Mouse (Mus musculus) stomach, postnatal 0 days (tissue): ENCODE measurements around the gene Mfn1. TPM values are rescaled to one million over a fixed set of nuclear protein-coding genes. Genes with fewer than 3 reads are reported as not detected.

ENCODE experiments used
- ATAC-seq: fragments of 200-750 bp; cut with Nextera tagmentation; 2 replicates; pipeline ENCODE4 v1.8.0; 2017; ENCODE audit not compliant: low FRiP score, low TSS enrichment
- DNase-seq: peaks from one replicate; pipeline ENCODE4 v3.0.0-alpha.2; 2016; ENCODE audit warnings: low spot score
- H3K27ac ChIP-seq: fragments of 300-500 bp; sonication (generic); replicated peaks from 2 replicates; pipeline ENCODE4 v1.5.1; 2014; ENCODE audit warnings: mild to moderate bottlenecking, control low read depth
- H3K27me3 ChIP-seq: fragments of 300-500 bp; sonication (generic); 2 replicates; pipeline ENCODE4 v1.6.1; 2014; ENCODE audit warnings: low read length; ENCODE audit not compliant: control insufficient read depth, insufficient read depth
- H3K36me3 ChIP-seq: fragments of 300-500 bp; sonication (generic); 2 replicates; pipeline ENCODE4 v1.6.1; 2014; ENCODE audit warnings: low read length, mixed read lengths; ENCODE audit not compliant: control insufficient read depth, insufficient read depth
- H3K4me1 ChIP-seq: fragments of 300-500 bp; sonication (generic); replicated peaks from 2 replicates; pipeline ENCODE4 v1.6.1; 2014; ENCODE audit warnings: antibody characterized with exemption; ENCODE audit not compliant: control insufficient read depth, insufficient read depth
- H3K4me2 ChIP-seq: fragments of 300-500 bp; sonication (generic); replicated peaks from 2 replicates; pipeline ENCODE4 v1.6.1; 2014; ENCODE audit warnings: low read depth, mild to moderate bottlenecking, control low read depth, moderate library complexity
- H3K4me3 ChIP-seq: fragments of 300-500 bp; sonication (generic); 2 replicates; pipeline ENCODE4 v1.5.1; 2014; ENCODE audit warnings: low read depth, low read length, control low read depth
- H3K9ac ChIP-seq: fragments of 300-500 bp; sonication (generic); 2 replicates; pipeline ENCODE4 v1.6.1; 2014; ENCODE audit warnings: mild to moderate bottlenecking, low read length, control low read depth, mixed read lengths
- H3K9me3 ChIP-seq: fragments of 300-500 bp; sonication (generic); 2 replicates; pipeline ENCODE4 v1.6.1; 2016; ENCODE audit warnings: low read length; ENCODE audit not compliant: control insufficient read depth
- CTCF ChIP-seq: IDR thresholded peaks from 2 replicates; pipeline ENCODE4 v1.5.1; 2016; ENCODE audit warnings: antibody characterized with exemption, low read depth, mild to moderate bottlenecking, moderate library complexity
- EP300 ChIP-seq: optimal IDR thresholded peaks from 2 replicates; pipeline ENCODE3; 2016; ENCODE audit warnings: antibody characterized with exemption
- WGBS: fragments of 180-500 bp; shearing (Covaris S2); extraction: QIAGEN DNeasy Blood & Tissue Kit; methylation state at CpG from one replicate; pipeline ENCODE4 v1.1.7; 2014; 5-methylcytosine and 5-hydroxymethylcytosine counted together
- polyA plus RNA-seq: library from polyadenylated mRNA; unstranded; fragments of >200 nt; fragmentation: Nextera tagmentation; extraction: Ambion mirVana; gene quantifications from 2 replicates; pipeline ENCODE4 v1.2.1, GENCODE M21; 2015

The Mfn1 gene
- polyA plus RNA-seq, 1 experiment from 2014 or later, result 18.3 TPM

GRCm38 (mm10) chr3:32581911-32582310 is 52.6 kb downstream of the Mfn1 start:
- H3K27ac ChIP-seq, result no peak overlapping the region
- H3K4me1 ChIP-seq, result no peaks in the 10 kb centered on the region
- no peak overlapping the region for H3K4me2 ChIP-seq
- DNase-seq, result no peak
- no peaks in the 10 kb centered on the region for H3K27me3 ChIP-seq
- no peak overlapping the region for H3K9ac ChIP-seq
- WGBS, result 83% methylated on average over 3 of the region's 3 CpGs
- peaks cover 17% of the 10 kb centered on the region; the same call in 1 of the 2 replicates for H3K36me3 ChIP-seq
- no peaks in the 10 kb centered on the region for H3K9me3 ChIP-seq
- no peak overlapping the region for H3K4me3 ChIP-seq
- TF ChIP-seq EP300 (no peak), CTCF (no peak)
- no peak for ATAC-seq

GRCm38 (mm10) chr3:32583489-32583888 is 54.2 kb downstream of the Mfn1 start:
- ATAC-seq (no peak), DNase-seq (no peak)
- Histone ChIP-seq H3K9me3 (no peaks in the 10 kb centered on the region), H3K27me3 (no peaks in the 10 kb centered on the region), H3K36me3 (peaks cover 16% of the 10 kb centered on the region), H3K4me2 (no peak overlapping the region), H3K4me3 (no peak overlapping the region), H3K4me1 (no peaks in the 10 kb centered on the region), H3K27ac (no peak overlapping the region), H3K9ac (no peak overlapping the region)
- 87% methylated on average over 4 of the region's 4 CpGs for WGBS
- no peak for TF ChIP-seq EP300
- TF ChIP-seq CTCF, result no peak

- Histone ChIP-seq H3K36me3 (peaks cover 13% of the 10 kb centered on the region), H3K27me3 (no peaks in the 10 kb centered on the region)
Measured at GRCm38 (mm10) chr3:32586274-32586673, 57.0 kb downstream of the Mfn1 start.

GRCm38 (mm10) chr3:32595080-32595479 is 65.8 kb downstream of the Mfn1 start:
- H3K4me2 ChIP-seq, result no peak overlapping the region
- DNase-seq (no peak), ATAC-seq (no peak)
- no peaks in the 10 kb centered on the region for H3K4me1 ChIP-seq
- no peaks in the 10 kb centered on the region for H3K27me3 ChIP-seq
- no peak overlapping the region for H3K27ac ChIP-seq
- TF ChIP-seq EP300 (no peak), CTCF (no peak)
- 69% methylated on average over 4 of the region's 4 CpGs for WGBS
- H3K4me3 ChIP-seq, result no peak overlapping the region
- H3K9me3 ChIP-seq, result no peaks in the 10 kb centered on the region
- H3K9ac ChIP-seq, result no peak overlapping the region
- peaks cover 2% of the 10 kb centered on the region; the same call in 1 of the 2 replicates for H3K36me3 ChIP-seq

More at GRCm38 (mm10) chr3:32586274-32586673, 57.0 kb downstream of the Mfn1 start:
- no peak overlapping the region for H3K27ac ChIP-seq
- no peak overlapping the region for H3K4me2 ChIP-seq
- TF ChIP-seq CTCF (peak; percentile 22; the same call in 1 of the 2 replicates), EP300 (no peak)
- H3K4me3 ChIP-seq, result no peak overlapping the region
- no peaks in the 10 kb centered on the region for H3K9me3 ChIP-seq
- H3K4me1 ChIP-seq, result no peaks in the 10 kb centered on the region
- WGBS, result 94% methylated on average over 3 of the region's 3 CpGs
- ATAC-seq (no peak), DNase-seq (no peak)
- no peak overlapping the region for H3K9ac ChIP-seq

DNA sequence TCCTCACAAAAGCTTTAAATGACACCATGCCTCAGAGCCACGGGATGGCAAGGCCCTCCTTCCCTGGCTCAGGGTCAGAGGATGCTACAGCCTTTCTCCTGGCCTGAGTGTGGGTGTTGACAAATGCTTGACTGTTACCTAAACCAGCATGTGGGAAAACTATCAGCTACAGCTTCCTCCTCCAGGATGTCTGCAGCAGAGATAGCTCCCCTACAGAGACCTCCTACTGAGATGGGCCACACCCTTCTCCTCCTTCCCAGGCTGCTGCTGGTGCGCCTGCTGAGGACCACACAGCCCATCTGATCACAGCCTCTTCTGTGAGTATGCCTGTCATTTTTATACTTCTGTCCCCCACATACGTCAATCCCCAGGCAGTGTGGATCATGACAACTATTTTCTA is 70.1 kb downstream of the Mfn1 start:
- no peaks in the 10 kb centered on the region for H3K4me1 ChIP-seq
- 62% methylated on average over 3 of the region's 3 CpGs for WGBS
- H3K9ac ChIP-seq, result no peak overlapping the region
- H3K36me3 ChIP-seq, result no peaks in the 10 kb centered on the region; the same call in 1 of the 2 replicates
- ATAC-seq, result no peak
- no peak for DNase-seq
- no peak overlapping the region for H3K4me2 ChIP-seq
- no peaks in the 10 kb centered on the region for H3K9me3 ChIP-seq
- H3K4me3 ChIP-seq, result no peak overlapping the region
- TF ChIP-seq EP300 (no peak), CTCF (no peak)
- no peak overlapping the region for H3K27ac ChIP-seq
- no peaks in the 10 kb centered on the region for H3K27me3 ChIP-seq

DNA sequence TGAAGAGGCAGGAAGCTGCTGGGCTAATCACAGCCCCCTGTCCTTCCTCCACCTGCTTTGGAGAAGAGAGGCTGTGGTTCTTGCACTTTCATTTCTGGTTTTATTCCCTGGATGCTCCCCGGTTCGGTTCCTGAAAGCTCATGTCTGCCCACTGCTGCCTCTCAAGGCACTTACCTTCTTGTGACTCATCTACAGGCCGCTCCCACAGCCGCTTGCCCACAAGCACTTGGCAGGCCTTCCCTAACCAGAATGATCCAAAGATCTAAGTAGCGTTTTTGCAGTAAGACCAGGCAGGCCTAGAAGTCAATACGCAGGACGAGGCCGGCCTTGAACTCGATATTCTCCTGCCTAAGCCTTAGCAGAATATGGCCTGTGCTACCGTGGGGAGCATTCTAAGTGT is 71.8 kb downstream of the Mfn1 start:
- no peak for TF ChIP-seq CTCF
- TF ChIP-seq EP300, result no peak
- Histone ChIP-seq H3K4me2 (no peak overlapping the region), H3K9me3 (no peaks in the 10 kb centered on the region), H3K9ac (no peak overlapping the region), H3K4me3 (no peak overlapping the region), H3K36me3 (no peaks in the 10 kb centered on the region; the same call in 1 of the 2 replicates), H3K27me3 (no peaks in the 10 kb centered on the region), H3K27ac (no peak overlapping the region), H3K4me1 (no peaks in the 10 kb centered on the region)
- DNase-seq, result no peak
- 84% methylated on average over 10 of the region's 10 CpGs for WGBS
- ATAC-seq, result no peak
